Mouse (Mus musculus) left cerebral cortex, adult 18-20 months (tissue): ENCODE results near the gene Abca7. TPM values are rescaled to one million over a fixed set of nuclear protein-coding genes. Genes with fewer than 3 reads are reported as not detected.
"Not testable (repeated sequence)": the region's sequence is repeated elsewhere in the genome, so short reads cannot be mapped to it uniquely, and the experiment has no call there.

Source experiments
- DNase-seq, 2 experiments: peaks; one replicate each; pipeline ENCODE4 v3.0.0; 2021 to 2022; ENCODE audit warnings: low spot score in 2 of 2, mixed read lengths in 1 of 2
- total RNA-seq, 2 experiments: library from RNA; stranded (reverse); gene quantifications; 2 replicates each; pipeline ENCODE4 v1.2.3; 2021

The Abca7 gene
- total RNA-seq, 2 experiments from 2014 or later: 13.0 to 13.7 TPM

- no peak for DNase-seq
Measured at GRCm38 (mm10) chr10:80044087-80044486, 47.8 kb downstream of the Abca7 start.

- not testable (repeated sequence) for DNase-seq
Measured at GRCm38 (mm10) chr10:80045364-80045763, 49.1 kb downstream of the Abca7 start.

GRCm38 (mm10) chr10:80045766-80046165 lies 49.5 kb downstream of the Abca7 start:
- no peak for DNase-seq

GRCm38 (mm10) chr10:80047041-80047565 lies 50.8 kb downstream of the Abca7 start, which contains the start of gene Gpx4:
TSS of gene Gpx4 (plus strand) at chr10:80047166.
- DNase-seq: no peak

- DNase-seq: no peak
Measured at GRCm38 (mm10) chr10:80048396-80048795, 52.1 kb downstream of the Abca7 start.

GRCm38 (mm10) chr10:80048834-80049233 lies 52.5 kb downstream of the Abca7 start:
- DNase-seq: no peak

GRCm38 (mm10) chr10:80050244-80050643 lies 54.0 kb downstream of the Abca7 start:
- no peak for DNase-seq

GRCm38 (mm10) chr10:80050885-80051617 lies 54.8 kb downstream of the Abca7 start:
- DNase-seq: no peak

- no peak for DNase-seq
Measured at GRCm38 (mm10) chr10:80051618-80052373, 55.5 kb downstream of the Abca7 start.

GRCm38 (mm10) chr10:80052374-80052764 lies 56.1 kb downstream of the Abca7 start:
- DNase-seq: no peak

GRCm38 (mm10) chr10:80053259-80053780 lies 57.0 kb downstream of the Abca7 start:
- DNase-seq: peak; percentile 99 to 100

GRCm38 (mm10) chr10:80053831-80054815 lies 57.8 kb downstream of the Abca7 start:
- peak in 1 of 2 experiments; percentile 52 for DNase-seq

- not testable (repeated sequence) for DNase-seq
Measured at GRCm38 (mm10) chr10:80054911-80055310, 58.6 kb downstream of the Abca7 start.

- no peak for DNase-seq
Measured at GRCm38 (mm10) chr10:80055364-80055763, 59.1 kb downstream of the Abca7 start.

GRCm38 (mm10) chr10:80055891-80056290 lies 59.6 kb downstream of the Abca7 start:
- no peak for DNase-seq

GRCm38 (mm10) chr10:80056506-80056905 lies 60.2 kb downstream of the Abca7 start:
- no peak for DNase-seq

- no peak for DNase-seq
Measured at GRCm38 (mm10) chr10:80056976-80057682, 60.8 kb downstream of the Abca7 start.

- DNase-seq: no peak
Measured at GRCm38 (mm10) chr10:80057683-80058326, 61.5 kb downstream of the Abca7 start.

GRCm38 (mm10) chr10:80063104-80063503 lies 66.8 kb downstream of the Abca7 start:
- DNase-seq: no peak
